18 mouse cellular contexts compared by ENCODE assay signal in genomic region chr11:43703552-43703951, GRCm38 (mm10). TPM values are rescaled to one million over a fixed set of nuclear protein-coding genes. Genes with fewer than 3 reads are reported as not detected.
DNase-seq lines count a peak whose midpoint lies in the region; ATAC-seq and TF ChIP-seq lines count a peak whose summit lies in the region.
"Had no signal": no experiment of that assay in that cellular context is flagged by ENCODE, and none has a peak within 500 bp of the region (broad histone marks: within the 10 kb centered on the region; RNA-seq: fewer than 3 reads in every experiment).

No protein-coding gene starts in this region.

- no peak overlapping the region for H3K9ac ChIP-seq in heart, embryonic 14.5 days (ENCODE audit: low read length)
- H3K9ac ChIP-seq: forebrain, embryonic 13.5 days; intestine, embryonic 15.5 days; limb, embryonic 15.5 days; neural tube, embryonic 12.5 days had no signal

- H3K27ac ChIP-seq in heart, embryonic 14.5 days (replicated peaks in 1 of 2; ENCODE audit: control insufficient read depth in 1 of 2, insufficient read depth in 1 of 2, low read depth in 2 of 2, low read length in 2 of 2): peak overlapping the region; percentile 49 to 50; a peak in 3 of 4 replicates
- H3K27ac ChIP-seq: forebrain, embryonic 13.5 days; hindbrain, embryonic 10.5 days; intestine, embryonic 15.5 days; limb, embryonic 15.5 days; neural tube, embryonic 12.5 days had no signal

- H3K4me3 ChIP-seq in heart, embryonic 14.5 days (ENCODE audit: control insufficient read depth in 1 of 2, insufficient read depth in 1 of 2, low read depth in 1 of 2, low read length in 2 of 2): no peak overlapping the region
- H3K4me3 ChIP-seq in G1E (ENCODE audit: low read depth, low read length): no peak overlapping the region
- H3K4me3 ChIP-seq: forebrain, embryonic 13.5 days; hindbrain, embryonic 10.5 days; intestine, embryonic 15.5 days; limb, embryonic 15.5 days; neural tube, embryonic 12.5 days had no signal

- no peak for ATAC-seq in heart, embryonic 14.5 days (ENCODE audit: insufficient number of reproducible peaks, insufficient read depth, low FRiP score, low read depth)
- ATAC-seq in G1E (ENCODE audit: extremely low read depth, insufficient number of reproducible peaks, low FRiP score, poor library complexity, severe bottlenecking): peak; percentile 42; the same call in 1 of the 2 replicates
- peak; percentile 66 for ATAC-seq in granulocyte monocyte progenitor cell, adult 5-6 weeks (replicated peaks; ENCODE audit: poor library complexity, severe bottlenecking)
- no peak for ATAC-seq in inflammation-experienced regulatory T-cells, adult 6 months
- ATAC-seq: activated CD4-positive, CD25-positive, alpha-beta regulatory T cell, adult 4 months; forebrain, embryonic 13.5 days; intestine, embryonic 15.5 days had no signal

- no peaks in the 10 kb centered on the region for H3K27me3 ChIP-seq in heart, embryonic 14.5 days (ENCODE audit: control insufficient read depth, insufficient read depth, low read length)
- no peaks in the 10 kb centered on the region for H3K27me3 ChIP-seq in G1E (ENCODE audit: insufficient read depth, low read length)
- H3K27me3 ChIP-seq: forebrain, embryonic 13.5 days; intestine, embryonic 15.5 days; limb, embryonic 15.5 days; neural tube, embryonic 12.5 days had no signal

- H3K4me1 ChIP-seq in heart, embryonic 14.5 days (ENCODE audit: control insufficient read depth in 2 of 2, insufficient read depth in 2 of 2, low read length in 2 of 2): peaks cover 0 to 14% of the 10 kb centered on the region in 2 experiments; a peak in 1 of 4 replicates
- H3K4me1 ChIP-seq in G1E (ENCODE audit: insufficient read depth, low read depth, low read length): peaks cover 10% of the 10 kb centered on the region
- H3K4me1 ChIP-seq: forebrain, embryonic 13.5 days; hindbrain, embryonic 10.5 days; intestine, embryonic 15.5 days; limb, embryonic 15.5 days; neural tube, embryonic 12.5 days had no signal

- H3K36me3 ChIP-seq in heart, embryonic 14.5 days (ENCODE audit: control insufficient read depth, insufficient read depth, low read length): peaks cover 43% of the 10 kb centered on the region
- peaks cover 67% of the 10 kb centered on the region for H3K36me3 ChIP-seq in G1E (replicated peaks)

- TF ChIP-seq CTCF in G1E (IDR thresholded peaks at IDR 0.05; ENCODE audit: low read depth, low read length): no peak

- intact Hi-C loops in heart, postnatal 36 days (cut with DNase I): no loop called here

- no peaks in the 10 kb centered on the region for H3K9me3 ChIP-seq in heart, embryonic 14.5 days (ENCODE audit: control insufficient read depth, low read length)
- H3K9me3 ChIP-seq in G1E (replicated peaks): no peaks in the 10 kb centered on the region
- H3K9me3 ChIP-seq: forebrain, embryonic 13.5 days; hindbrain, embryonic 10.5 days; intestine, embryonic 15.5 days; limb, embryonic 15.5 days; neural tube, embryonic 12.5 days had no signal

- no peak overlapping the region for H3K4me2 ChIP-seq in heart, embryonic 14.5 days (ENCODE audit: low read length)
- H3K4me2 ChIP-seq: forebrain, embryonic 13.5 days; intestine, embryonic 15.5 days; limb, embryonic 15.5 days; neural tube, embryonic 12.5 days had no signal

- DNase-seq in adrenal gland, adult 2 months: peak; percentile 38
- no peak for DNase-seq in adrenal gland, postnatal 25 days
- DNase-seq in heart, postnatal 36 days: no peak
- no peak for DNase-seq in G1E (ENCODE audit: low spot score)
- DNase-seq in B cell, adult 2 months: no peak
- DNase-seq: cerebellum, adult 9-10 months; embryo, embryonic 11 days; lung, adult 2 months; right cerebral cortex, postnatal 14 days had no signal

- 74% methylated on average over 1 of the region's 1 CpGs for WGBS in heart, embryonic 14.5 days

RNA-seq across cellular contexts. Expression of gene Pwwp2a, which starts 21.8 kb away (rescaled TPM):
- 10 to 100 TPM; 29.4 to 30.9 TPM for total RNA-seq in adrenal gland, adult 2 months (2021)
- 7.8 and 12.8 TPM in 2 replicates for polyA plus RNA-seq in adrenal gland, adult 2 months (2012; rRNA removed)
- 37.7 and 43.2 TPM in 2 replicates for total RNA-seq in adrenal gland, postnatal 25 days (2021)
- 32.4 and 34.6 TPM in 2 replicates for polyA plus RNA-seq in heart, embryonic 14.5 days (2014; fragmentation: Nextera tagmentation; extraction: Ambion mirVana)
- 10 to 100 TPM; 18.9 to 19.9 TPM for total RNA-seq in heart, postnatal 36 days (2021)
- total RNA-seq in G1E (2014; fragmentation: Nextera tagmentation) (73.2 and 79.8 TPM in 2 replicates), G1E (2017) (28.2 and 38.2 TPM in 2 replicates)
- polyA plus RNA-seq in G1E (2012): 5.2 and 6.6 TPM in 2 replicates
- 39.0 and 48.2 TPM in 2 replicates for total RNA-seq in granulocyte monocyte progenitor cell, adult 5-6 weeks (2014; fragmentation: Nextera tagmentation)
- total RNA-seq in granulocyte monocyte progenitor cell, adult 5-6 weeks (2017): 29.1 and 42.0 TPM in 2 replicates
- 10 to 100 TPM; 23.5 to 33.3 (median 26.3) TPM for polyA plus RNA-seq in inflammation-experienced regulatory T-cells, adult 6 months (2017; shearing (Covaris generic))

RNA-seq across cellular contexts. Expression of gene Ttc1, which starts 44.3 kb away (rescaled TPM):
- total RNA-seq in adrenal gland, adult 2 months (2021): 10 to 100 TPM; 53.5 to 59.2 TPM
- 3.0 and 3.8 TPM in 2 replicates for polyA plus RNA-seq in adrenal gland, adult 2 months (2012; rRNA removed)
- total RNA-seq in adrenal gland, postnatal 25 days (2021): 53.7 and 55.1 TPM in 2 replicates
- polyA plus RNA-seq in heart, embryonic 14.5 days (2014; fragmentation: Nextera tagmentation; extraction: Ambion mirVana): 57.8 and 62.3 TPM in 2 replicates
- total RNA-seq in heart, postnatal 36 days (2021): 10 to 100 TPM; 49.3 to 56.7 TPM
- total RNA-seq in G1E (2014; fragmentation: Nextera tagmentation): 84.7 and 85.4 TPM in 2 replicates
- total RNA-seq in G1E (2017): 83.9 and 88.3 TPM in 2 replicates
- 14.0 and 19.9 TPM in 2 replicates for polyA plus RNA-seq in G1E (2012)
- 50.8 and 53.2 TPM in 2 replicates for total RNA-seq in granulocyte monocyte progenitor cell, adult 5-6 weeks (2014; fragmentation: Nextera tagmentation)
- 61.2 and 71.2 TPM in 2 replicates for total RNA-seq in granulocyte monocyte progenitor cell, adult 5-6 weeks (2017)
- polyA plus RNA-seq in inflammation-experienced regulatory T-cells, adult 6 months (2017; shearing (Covaris generic)): 100 to 1,000 TPM; 104 to 107 (median 107) TPM

Comparison
In these comparisons a context has a peak if more than half of its experiments do, and no peak if none do; other contexts are left out.
1. ATAC-seq: peak in G1E (single experiment) and granulocyte monocyte progenitor cell, adult 5-6 weeks (single experiment); none in heart, embryonic 14.5 days (single experiment) and inflammation-experienced regulatory T-cells, adult 6 months (single experiment).